Mouse (Mus musculus) heart, embryonic 15.5 days (tissue): ENCODE results near the gene Olfr376. TPM values are rescaled to one million over a fixed set of nuclear protein-coding genes. Genes with fewer than 3 reads are reported as not detected.

ENCODE experiments used
- ATAC-seq: fragments of 200-750 bp; cut with Nextera tagmentation; replicated peaks from 2 replicates; pipeline ENCODE4 v1.8.0; 2017; ENCODE audit warnings: low read depth, moderate TSS enrichment; ENCODE audit not compliant: insufficient number of reproducible peaks, insufficient read depth, low FRiP score
- H3K27ac ChIP-seq: fragments of 300-500 bp; sonication (generic); 2 replicates; pipeline ENCODE4 v1.5.1; 2015; ENCODE audit warnings: mild to moderate bottlenecking, inconsistent platforms
- H3K27me3 ChIP-seq: fragments of 300-500 bp; sonication (generic); 2 replicates; pipeline ENCODE4 v1.6.1; 2015; ENCODE audit warnings: inconsistent platforms
- H3K36me3 ChIP-seq: fragments of 300-500 bp; sonication (generic); 2 replicates; pipeline ENCODE4 v1.6.1; 2015; ENCODE audit warnings: mild to moderate bottlenecking, inconsistent platforms
- H3K4me1 ChIP-seq: fragments of 300-500 bp; sonication (generic); replicated peaks from 2 replicates; pipeline ENCODE4 v1.6.1; 2015; ENCODE audit warnings: inconsistent platforms
- H3K4me2 ChIP-seq: fragments of 300-500 bp; sonication (generic); 2 replicates; pipeline ENCODE4 v1.6.1; 2015; ENCODE audit warnings: inconsistent platforms, mild to moderate bottlenecking, moderate library complexity
- H3K4me3 ChIP-seq: fragments of 300-500 bp; sonication (generic); 2 replicates; pipeline ENCODE4 v1.5.1; 2015; ENCODE audit warnings: mild to moderate bottlenecking, inconsistent platforms
- H3K9ac ChIP-seq: fragments of 300-500 bp; sonication (generic); 2 replicates; pipeline ENCODE4 v1.6.1; 2015; ENCODE audit warnings: mild to moderate bottlenecking, inconsistent platforms
- H3K9me3 ChIP-seq: fragments of 300-500 bp; sonication (generic); replicated peaks from 2 replicates; pipeline ENCODE4 v1.6.1; 2016; ENCODE audit warnings: inconsistent platforms
- WGBS: fragments of 180-500 bp; shearing (Covaris S2); methylation state at CpG from one replicate; pipeline ENCODE4 v1.1.7; 2015; ENCODE audit warnings: mixed read lengths; 5-methylcytosine and 5-hydroxymethylcytosine counted together
- polyA plus RNA-seq: library from polyadenylated mRNA; unstranded; fragments of >200 nt; fragmentation: Nextera tagmentation; extraction: Ambion mirVana; gene quantifications from 2 replicates; pipeline ENCODE4 v1.2.1, GENCODE M21; 2015

The Olfr376 gene
- polyA plus RNA-seq = not detected in 2 replicates

DNA sequence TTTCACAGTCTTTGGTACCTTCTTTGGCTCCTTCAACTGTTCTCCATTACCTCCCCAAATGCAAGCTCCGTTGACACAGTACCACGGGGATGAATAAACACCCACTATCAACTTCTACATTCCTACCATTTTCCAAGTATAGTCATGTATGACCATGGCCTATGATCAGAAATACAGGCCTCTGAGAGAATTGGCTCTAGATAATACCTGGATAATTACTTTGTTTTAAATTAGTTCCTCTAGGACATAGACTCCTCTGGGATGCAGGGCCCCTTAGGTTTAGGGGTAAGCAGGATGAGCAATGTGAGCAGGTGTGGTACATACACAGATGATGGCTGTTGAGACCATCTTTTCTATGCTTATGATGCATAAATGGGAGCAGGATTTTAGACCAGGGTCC, at the start of gene Olfr376:
Gene Olfr376 (plus strand): TSS at position 301 of the 400 bp plus-strand sequence.
- H3K9me3 ChIP-seq = no peaks in the 10 kb centered on the region
- no peak within 1 kb of the TSS for H3K9ac ChIP-seq
- WGBS = 69% methylated on average over 2 of the region's 2 CpGs
- no peak within 1 kb of the TSS for H3K4me2 ChIP-seq
- ATAC-seq = no peak
- H3K4me3 ChIP-seq = no peak within 1 kb of the TSS
- H3K27me3 ChIP-seq = no peaks in the 10 kb centered on the region
- H3K36me3 ChIP-seq = no peaks in the 10 kb centered on the region
- H3K27ac ChIP-seq = no peak within 1 kb of the TSS
- no peaks in the 10 kb centered on the region for H3K4me1 ChIP-seq

DNA sequence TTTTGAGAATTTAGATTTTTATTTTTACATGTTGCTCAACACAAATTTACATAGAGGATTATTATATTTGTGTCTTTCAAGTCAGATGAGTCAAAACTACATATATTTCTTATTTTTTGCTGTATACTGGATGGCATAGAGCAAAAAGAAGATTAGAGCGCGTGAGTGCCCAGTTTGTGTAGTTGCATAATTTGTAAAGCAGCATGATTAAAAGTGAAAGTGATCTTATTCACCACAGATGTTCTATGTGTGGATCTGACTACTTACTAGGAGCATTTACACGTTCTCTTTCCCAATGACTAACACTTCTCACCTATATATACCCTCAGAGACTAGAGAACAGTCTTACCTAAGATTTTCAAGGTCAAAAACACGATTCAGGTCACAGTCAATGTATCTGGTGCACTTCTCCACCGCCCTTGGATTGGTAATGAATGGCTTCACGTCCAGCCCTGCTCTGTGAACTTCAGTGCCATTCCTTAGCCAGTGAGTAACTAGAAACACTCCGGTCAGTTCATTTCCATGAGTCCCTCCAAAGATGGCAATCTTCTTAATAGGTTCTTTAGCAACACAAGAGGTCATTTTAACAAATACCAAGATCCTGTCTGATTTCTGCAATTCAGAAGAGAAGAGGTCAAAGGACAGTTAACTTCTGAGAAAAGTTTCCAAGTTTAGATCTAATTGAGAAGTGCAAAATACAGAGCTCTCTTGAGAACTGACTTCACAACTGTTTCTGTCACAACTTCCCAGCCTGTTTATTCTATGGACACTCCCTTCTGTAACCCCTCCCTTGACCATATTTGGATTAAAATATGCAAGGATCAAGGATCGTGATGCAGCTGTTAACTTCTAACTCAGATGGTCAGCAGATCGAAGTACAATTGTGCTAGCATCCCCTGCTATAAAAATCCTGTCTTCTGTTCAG, 46.9 kb upstream of the Olfr376 start:
- Histone ChIP-seq H3K9me3 (no peaks in the 10 kb centered on the region), H3K27ac (no peak overlapping the region), H3K4me2 (no peak overlapping the region), H3K9ac (no peak overlapping the region), H3K27me3 (no peaks in the 10 kb centered on the region), H3K36me3 (no peaks in the 10 kb centered on the region), H3K4me3 (no peak overlapping the region), H3K4me1 (no peaks in the 10 kb centered on the region)
- WGBS = 61% methylated on average over 9 of the region's 9 CpGs
- no peak for ATAC-seq

DNA sequence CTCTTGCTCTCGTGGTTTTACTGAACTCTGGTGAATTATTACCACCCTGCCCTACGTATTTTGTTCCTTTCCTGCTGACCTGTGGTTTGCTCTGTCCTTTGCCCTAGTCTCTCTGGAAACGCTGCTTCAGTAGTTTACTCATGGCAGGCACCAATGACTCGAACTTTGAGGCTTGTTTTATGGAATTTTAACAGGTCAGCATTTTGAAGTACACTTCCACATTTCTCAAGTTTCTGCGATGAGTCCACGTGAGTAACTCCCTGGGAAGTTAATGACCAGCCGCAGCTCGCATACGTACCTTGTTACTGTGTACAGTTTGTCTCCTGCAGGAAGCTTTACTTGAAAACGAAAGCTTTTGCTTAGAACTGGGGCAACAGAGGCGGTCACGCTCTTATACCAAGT, 44.6 kb upstream of the Olfr376 start:
- H3K27me3 ChIP-seq = no peaks in the 10 kb centered on the region
- H3K4me1 ChIP-seq = no peaks in the 10 kb centered on the region
- H3K9ac ChIP-seq = no peak overlapping the region
- no peak overlapping the region for H3K4me3 ChIP-seq
- H3K4me2 ChIP-seq = no peak overlapping the region
- no peaks in the 10 kb centered on the region for H3K9me3 ChIP-seq
- WGBS = 52% methylated on average over 12 of the region's 12 CpGs
- H3K36me3 ChIP-seq = no peaks in the 10 kb centered on the region
- H3K27ac ChIP-seq = no peak overlapping the region
- ATAC-seq = no peak

DNA sequence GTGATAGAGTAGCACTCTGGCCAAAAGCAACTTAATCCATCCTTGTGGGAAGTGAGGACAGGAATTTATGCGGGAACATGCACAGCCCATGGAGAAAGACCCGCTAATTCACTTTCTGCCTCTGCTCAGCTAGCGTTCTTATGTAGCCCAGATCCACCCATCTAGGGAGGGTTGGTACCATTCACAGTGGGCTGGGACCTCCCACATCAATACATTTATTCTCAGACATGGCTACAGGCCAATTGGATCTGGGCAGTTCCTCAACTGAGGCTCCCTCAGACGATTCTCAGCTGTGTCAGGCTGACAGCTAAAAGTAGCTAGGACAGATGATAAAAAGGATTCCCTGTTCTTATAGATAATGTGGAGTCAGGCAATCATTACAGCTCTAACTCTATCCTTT, 43.7 kb upstream of the Olfr376 start:
- H3K27me3 ChIP-seq = no peaks in the 10 kb centered on the region
- H3K4me3 ChIP-seq = no peak overlapping the region
- H3K4me2 ChIP-seq = no peak overlapping the region
- no peaks in the 10 kb centered on the region for H3K9me3 ChIP-seq
- 55% methylated on average over 4 of the region's 4 CpGs for WGBS
- H3K27ac ChIP-seq = no peak overlapping the region
- no peak for ATAC-seq
- no peaks in the 10 kb centered on the region for H3K4me1 ChIP-seq
- no peaks in the 10 kb centered on the region for H3K36me3 ChIP-seq
- H3K9ac ChIP-seq = no peak overlapping the region

DNA sequence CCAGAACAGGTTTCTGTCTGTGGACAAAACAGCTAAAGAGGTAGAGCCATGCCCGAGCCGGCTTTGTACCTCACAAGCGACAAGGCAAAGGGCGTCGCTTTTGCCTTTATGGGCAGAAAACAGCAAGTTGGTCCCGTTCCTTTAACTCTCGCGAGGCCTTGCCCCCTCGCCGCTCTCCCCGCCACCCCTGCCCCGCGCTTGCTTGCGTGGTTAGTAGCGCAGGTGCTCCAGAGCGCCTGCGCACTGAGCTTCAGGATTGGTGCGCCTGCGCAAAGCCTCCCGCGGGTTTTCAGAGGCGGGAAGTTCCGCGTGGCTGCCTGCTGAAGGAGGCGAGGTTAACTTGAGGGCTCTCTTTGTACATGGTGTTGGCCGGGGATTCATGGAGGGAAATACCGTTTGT, 41.6 kb upstream of the Olfr376 start, which contains the start of the genes Aspa, Gm49340 and Spata22:
Gene Aspa (minus strand): TSS at position 155 of the 400 bp plus-strand sequence.
Gene Gm49340 (plus strand): TSS at position 300 of the 400 bp plus-strand sequence.
Gene Spata22 (plus strand): TSS at position 300 of the 400 bp plus-strand sequence.
- H3K9me3 ChIP-seq = no peaks in the 10 kb centered on the region
- no peak within 1 kb of the TSS for H3K27ac ChIP-seq
- no peak within 1 kb of the TSS for H3K4me2 ChIP-seq
- no peaks in the 10 kb centered on the region for H3K4me1 ChIP-seq
- WGBS = 75% methylated on average over 27 of the region's 27 CpGs
- no peak for ATAC-seq
- no peak within 1 kb of the TSS for H3K4me3 ChIP-seq
- no peak within 1 kb of the TSS for H3K9ac ChIP-seq
- no peaks in the 10 kb centered on the region for H3K36me3 ChIP-seq
- no peaks in the 10 kb centered on the region for H3K27me3 ChIP-seq

DNA sequence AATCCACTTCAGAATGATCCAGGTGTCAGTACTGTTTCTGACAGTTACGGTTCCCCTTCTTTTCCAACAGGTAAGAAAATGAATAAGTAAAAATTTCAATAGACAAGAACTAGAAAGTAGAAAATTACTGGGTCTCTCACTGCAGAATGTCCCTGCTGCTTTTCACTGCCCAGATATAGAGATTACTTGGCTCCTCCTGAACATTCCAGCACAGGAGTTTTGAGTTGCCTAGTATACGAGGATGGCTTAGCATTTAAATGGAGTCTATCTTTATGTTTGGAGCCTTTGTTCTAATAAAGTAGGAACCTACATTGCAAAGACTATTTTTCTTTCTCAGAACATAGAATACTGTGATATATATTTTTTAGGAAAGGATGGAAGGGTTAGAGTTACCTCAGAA, 37.7 kb upstream of the Olfr376 start:
- ATAC-seq = no peak
- 65% methylated on average over 2 of the region's 2 CpGs for WGBS
- H3K9me3 ChIP-seq = no peaks in the 10 kb centered on the region

DNA sequence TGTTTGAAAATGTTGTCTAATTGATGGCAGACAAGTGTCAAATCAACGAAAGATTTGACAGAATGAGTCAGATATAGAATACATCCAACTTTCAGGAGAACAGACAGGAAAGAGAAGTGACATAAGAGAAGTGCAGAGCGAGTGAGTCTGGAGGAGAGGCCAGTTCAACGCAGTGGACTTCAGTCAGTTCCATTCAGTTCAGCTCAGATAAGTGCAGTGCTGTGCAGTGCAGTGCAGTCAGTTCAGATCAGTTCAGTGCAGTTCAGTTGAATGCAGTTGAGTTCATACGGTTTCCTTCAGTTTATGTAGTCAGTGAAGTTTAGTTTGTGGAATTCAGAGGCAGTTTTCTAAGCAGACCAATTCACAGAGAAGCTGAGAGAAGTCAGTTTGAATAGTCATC, 34.1 kb upstream of the Olfr376 start:
- Histone ChIP-seq H3K4me1 (no peaks in the 10 kb centered on the region), H3K9me3 (no peaks in the 10 kb centered on the region), H3K4me3 (no peak overlapping the region), H3K36me3 (no peaks in the 10 kb centered on the region), H3K27me3 (no peaks in the 10 kb centered on the region), H3K9ac (no peak overlapping the region), H3K4me2 (no peak overlapping the region), H3K27ac (no peak overlapping the region)
- ATAC-seq = no peak
- WGBS = 59% methylated on average over 4 of the region's 4 CpGs

More for the DNA sequence above, 37.7 kb upstream of the Olfr376 start:
- H3K9ac ChIP-seq = no peak overlapping the region
- H3K27me3 ChIP-seq = no peaks in the 10 kb centered on the region
- H3K4me2 ChIP-seq = no peak overlapping the region
- H3K27ac ChIP-seq = no peak overlapping the region
- H3K4me3 ChIP-seq = no peak overlapping the region
- no peaks in the 10 kb centered on the region for H3K4me1 ChIP-seq
- no peaks in the 10 kb centered on the region for H3K36me3 ChIP-seq

DNA sequence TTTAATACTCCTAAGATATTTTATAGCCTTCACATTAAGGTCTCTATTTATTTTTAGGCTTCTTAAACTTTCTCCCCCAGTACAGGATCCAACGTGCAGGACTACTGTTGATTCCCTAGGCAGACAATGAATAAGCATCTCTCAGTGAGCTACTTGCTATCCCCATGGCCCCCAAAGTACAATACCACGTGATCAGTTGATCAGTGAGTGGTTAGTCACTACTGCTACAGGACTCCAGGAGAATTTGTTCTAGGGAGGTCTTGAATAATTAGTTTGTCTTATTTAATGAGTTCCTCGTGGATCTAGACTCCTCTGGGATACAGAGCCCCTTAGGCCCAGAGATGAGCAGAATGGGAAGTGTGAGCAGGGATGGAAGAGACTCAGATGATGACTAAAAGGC, 20.6 kb upstream of the Olfr376 start, which contains the start of gene Olfr20:
Gene Olfr20 (plus strand): TSS at position 301 of the 400 bp plus-strand sequence.
- H3K9ac ChIP-seq = no peak within 1 kb of the TSS
- no peak for ATAC-seq
- H3K4me3 ChIP-seq = no peak within 1 kb of the TSS
- no peaks in the 10 kb centered on the region for H3K4me1 ChIP-seq
- H3K9me3 ChIP-seq = no peaks in the 10 kb centered on the region
- WGBS = 32% methylated on average over 3 of the region's 3 CpGs
- no peak within 1 kb of the TSS for H3K4me2 ChIP-seq
- H3K36me3 ChIP-seq = no peaks in the 10 kb centered on the region
- no peaks in the 10 kb centered on the region for H3K27me3 ChIP-seq
- no peak within 1 kb of the TSS for H3K27ac ChIP-seq

DNA sequence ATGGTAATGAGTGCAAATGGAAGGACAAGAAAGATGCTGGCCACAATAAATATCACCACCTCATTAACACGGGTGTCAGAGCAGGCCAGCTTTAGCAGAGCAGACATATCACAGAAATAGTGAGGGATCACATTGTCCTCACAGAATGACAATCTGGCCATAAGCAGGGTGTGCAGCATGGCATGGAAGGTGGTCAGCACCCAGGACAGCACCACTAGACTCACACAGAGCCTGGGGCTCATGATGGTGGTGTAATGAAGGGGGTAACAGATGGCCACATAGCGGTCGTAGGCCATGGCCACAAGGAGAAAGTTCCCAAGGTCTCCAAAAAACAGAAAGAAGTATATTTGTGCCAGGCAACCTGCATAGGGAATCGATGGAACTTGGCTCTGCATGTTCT, 24.3 kb downstream of the Olfr376 start:
- no peak overlapping the region for H3K4me2 ChIP-seq
- no peaks in the 10 kb centered on the region for H3K4me1 ChIP-seq
- no peaks in the 10 kb centered on the region for H3K9me3 ChIP-seq
- WGBS = 64% methylated on average over 4 of the region's 4 CpGs
- H3K36me3 ChIP-seq = no peaks in the 10 kb centered on the region
- H3K4me3 ChIP-seq = no peak overlapping the region
- no peaks in the 10 kb centered on the region for H3K27me3 ChIP-seq
- no peak for ATAC-seq
- H3K9ac ChIP-seq = no peak overlapping the region
- no peak overlapping the region for H3K27ac ChIP-seq

DNA sequence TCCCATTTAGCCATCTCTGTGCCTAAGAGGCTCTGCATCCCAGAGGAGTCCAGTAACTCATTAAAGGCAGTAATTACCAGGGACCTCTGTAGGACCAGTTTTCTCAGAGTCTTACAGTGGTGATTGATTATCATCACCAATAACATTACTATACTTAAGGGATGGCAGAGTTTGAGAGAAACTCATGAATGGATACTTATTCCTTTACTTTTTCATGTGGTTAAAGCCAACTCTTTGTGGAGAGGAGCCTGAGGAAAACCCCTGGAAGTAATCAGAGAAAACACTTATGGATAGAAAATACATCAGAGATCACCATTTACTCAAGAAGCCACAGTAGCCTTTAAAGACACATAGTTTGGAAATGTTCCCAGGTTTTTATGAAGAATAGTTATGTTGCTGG, 28.5 kb downstream of the Olfr376 start, which contains the start of gene Olfr1:
Gene Olfr1 (minus strand): TSS at position 101 of the 400 bp plus-strand sequence.
- Histone ChIP-seq H3K27ac (no peak within 1 kb of the TSS), H3K36me3 (no peaks in the 10 kb centered on the region), H3K4me1 (no peaks in the 10 kb centered on the region), H3K9ac (no peak within 1 kb of the TSS), H3K9me3 (no peaks in the 10 kb centered on the region), H3K27me3 (no peaks in the 10 kb centered on the region), H3K4me3 (no peak within 1 kb of the TSS), H3K4me2 (no peak within 1 kb of the TSS)
- ATAC-seq = no peak
